Mouse (Mus musculus) T-helper 2 cell (primary cell): ENCODE data around the gene Trpm3.

Source experiments
- in situ Hi-C: fragments of 300-600 bp; cut with MboI, MseI; formaldehyde crosslinking; loops from one replicate; pipeline ENCODE4 v1.15.1; 2025; ENCODE audit warnings: high pct_unique_total_duplicates

The Trpm3 gene

GRCm38 (mm10) chr19:22915868-22916642, 777.2 kb downstream of the Trpm3 start:
- in situ Hi-C loops: loop anchor here (10.0 to 25.0 kb wide), 2 partner anchors 459 to 596 kb away; no protein-coding TSS in a partner anchor

- in situ Hi-C loops: loop anchor here (10.0 to 25.0 kb wide), 2 partner anchors 458 to 596 kb away; no protein-coding TSS in a partner anchor
Measured at GRCm38 (mm10) chr19:22916643-22917344, 777.9 kb downstream of the Trpm3 start.

- in situ Hi-C loops: loop anchor here (10.0 to 25.0 kb wide), 2 partner anchors 457 to 595 kb away; no protein-coding TSS in a partner anchor
Measured at GRCm38 (mm10) chr19:22917345-22917735, 778.5 kb downstream of the Trpm3 start.

DNA sequence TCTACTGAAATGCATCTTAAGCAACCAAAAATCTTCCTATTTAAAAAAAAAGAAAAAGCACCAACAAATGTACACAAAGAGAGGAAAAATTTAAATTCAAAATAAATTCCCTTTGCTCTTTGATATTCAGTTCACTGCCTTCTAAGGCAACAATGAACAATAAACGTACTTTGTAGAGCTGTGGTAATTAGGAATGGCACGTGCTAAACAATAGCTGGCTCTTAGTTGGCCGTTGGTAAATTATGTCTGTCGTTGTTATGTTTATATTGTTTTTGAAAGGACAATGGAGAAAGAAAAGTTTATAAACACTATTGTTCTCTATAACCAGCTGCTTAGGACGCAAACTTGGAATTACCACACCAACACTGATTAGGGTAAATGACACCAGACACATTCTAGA, 782.1 kb downstream of the Trpm3 start:
- in situ Hi-C loops: loop anchor here (25.0 kb wide), 1 partner anchor 591 kb away; no protein-coding TSS in a partner anchor

GRCm38 (mm10) chr19:22922871-22923670, 784.2 kb downstream of the Trpm3 start:
- in situ Hi-C loops: loop anchor here (25.0 kb wide), 1 partner anchor 589 kb away; no protein-coding TSS in a partner anchor

DNA sequence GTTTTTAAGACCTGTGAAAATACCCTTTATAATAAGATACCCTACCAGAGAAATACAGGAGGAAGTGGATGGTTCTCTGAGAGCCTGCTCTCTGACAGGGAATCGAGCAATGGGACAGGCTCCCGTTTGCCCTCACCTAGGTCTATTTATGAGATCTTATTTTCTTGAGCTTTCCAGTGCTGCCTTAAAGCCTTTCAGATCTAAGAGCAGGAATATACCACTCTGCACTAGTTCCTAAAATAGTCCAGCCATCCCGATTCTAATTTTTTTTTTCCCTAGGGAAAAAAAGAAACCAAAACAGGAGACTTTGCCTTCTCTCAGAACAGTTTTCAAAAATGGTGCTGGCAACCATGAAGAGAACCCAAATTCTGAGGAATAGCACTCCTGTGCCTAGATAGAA, 786.4 kb downstream of the Trpm3 start:
- in situ Hi-C loops: no loop called here

GRCm38 (mm10) chr19:22926753-22927152, 787.9 kb downstream of the Trpm3 start:
- in situ Hi-C loops: no loop called here

GRCm38 (mm10) chr19:22928366-22928765, 789.5 kb downstream of the Trpm3 start:
- in situ Hi-C loops: no loop called here

DNA sequence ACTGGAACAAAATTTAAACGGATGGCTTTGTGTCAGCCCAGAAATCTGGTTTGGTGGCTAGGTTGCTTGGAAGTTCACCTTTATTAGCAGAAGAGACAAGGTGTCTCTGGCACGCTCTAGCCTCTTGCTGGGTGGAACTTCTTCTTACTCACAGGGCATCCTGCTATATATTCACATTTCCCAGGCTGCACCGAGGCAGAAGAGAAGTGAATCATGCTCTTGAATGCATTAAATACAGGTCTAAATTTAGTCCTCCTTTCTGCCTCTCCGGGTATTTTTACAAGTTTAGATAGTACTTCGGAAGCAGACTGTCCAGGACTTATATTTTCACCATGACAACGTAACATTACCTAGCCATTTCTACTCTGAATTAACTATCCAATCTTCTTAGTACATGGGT, 790.9 kb downstream of the Trpm3 start:
- in situ Hi-C loops: loop anchor here (10.0 kb wide), 1 partner anchor 145 kb away; no protein-coding TSS in a partner anchor

- in situ Hi-C loops: loop anchor here (10.0 kb wide), 1 partner anchor 144 kb away; no protein-coding TSS in a partner anchor
Measured at GRCm38 (mm10) chr19:22930368-22930834, 791.6 kb downstream of the Trpm3 start.

DNA sequence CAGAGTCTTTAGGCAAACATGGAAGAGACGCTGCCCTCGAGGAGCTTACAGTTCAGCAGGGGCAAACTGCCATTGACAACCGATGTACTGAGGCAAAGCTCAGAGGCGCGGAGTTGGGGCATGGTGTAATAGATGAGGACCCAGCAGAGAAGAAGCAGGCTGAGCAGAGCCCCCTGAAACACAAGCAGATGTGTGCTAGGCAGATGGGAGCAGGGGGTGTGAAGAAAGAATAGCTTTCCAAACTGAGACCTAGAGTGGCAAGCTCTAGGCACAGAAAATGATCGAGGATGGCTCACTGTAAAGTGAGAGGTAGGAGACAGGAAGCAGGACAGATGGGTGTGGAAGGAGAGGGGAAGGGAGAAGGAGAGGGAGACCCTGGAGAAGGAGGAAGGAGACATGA, 792.2 kb downstream of the Trpm3 start:
- in situ Hi-C loops: loop anchor here (10.0 kb wide), 1 partner anchor 144 kb away; no protein-coding TSS in a partner anchor

- in situ Hi-C loops: loop anchor here (10.0 kb wide), 1 partner anchor 140 kb away; no protein-coding TSS in a partner anchor
Measured at GRCm38 (mm10) chr19:22935067-22935466, 796.2 kb downstream of the Trpm3 start.

GRCm38 (mm10) chr19:22938848-22939724, 800.2 kb downstream of the Trpm3 start:
- in situ Hi-C loops: loop anchor here (10.0 kb wide), 1 partner anchor 136 kb away; no protein-coding TSS in a partner anchor

GRCm38 (mm10) chr19:22939836-22940235, 801.0 kb downstream of the Trpm3 start:
- in situ Hi-C loops: loop anchor here (10.0 kb wide), 1 partner anchor 135 kb away; no protein-coding TSS in a partner anchor

- in situ Hi-C loops: no loop called here
Measured at GRCm38 (mm10) chr19:22940487-22940886, 801.6 kb downstream of the Trpm3 start.

DNA sequence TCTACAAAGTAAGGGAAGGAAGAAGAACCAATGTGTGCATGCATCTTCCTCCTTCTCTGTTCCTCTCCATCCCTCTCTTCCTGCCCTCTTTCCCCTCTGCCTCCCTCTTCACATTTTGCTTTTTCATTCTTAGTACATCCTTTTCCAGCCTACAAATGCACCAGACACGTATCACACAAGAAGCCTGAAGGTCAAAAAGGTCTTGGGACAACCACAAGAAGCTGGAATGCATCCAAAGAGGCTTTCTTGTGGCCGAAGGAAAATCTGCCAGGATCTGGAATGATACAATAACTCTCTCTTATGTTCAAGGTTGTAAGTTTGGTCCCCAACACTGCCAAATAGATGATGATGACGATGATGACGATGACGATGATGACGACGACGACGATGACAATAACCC, 802.1 kb downstream of the Trpm3 start:
- in situ Hi-C loops: no loop called here

GRCm38 (mm10) chr19:22952480-22952879, 813.6 kb downstream of the Trpm3 start:
- in situ Hi-C loops: no loop called here

DNA sequence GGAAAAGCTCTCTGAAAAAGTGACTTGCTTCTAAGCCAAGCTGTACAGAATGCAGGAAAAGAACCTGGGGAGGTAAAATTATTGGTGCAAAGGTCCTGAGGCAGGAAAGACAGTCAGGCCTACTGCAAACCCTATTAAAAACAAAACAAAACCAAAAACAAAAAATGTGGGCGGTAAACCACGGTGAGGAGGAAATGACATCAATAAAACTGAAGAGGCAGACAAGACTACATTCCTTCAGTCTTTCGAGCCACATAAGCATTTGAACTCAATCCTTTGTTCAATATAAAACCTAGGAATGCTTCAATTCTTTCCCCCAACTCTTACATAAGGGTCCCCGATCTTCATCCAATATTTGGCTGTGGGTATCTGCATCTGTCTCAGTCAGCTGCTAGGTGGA, 814.3 kb downstream of the Trpm3 start:
- in situ Hi-C loops: no loop called here

- in situ Hi-C loops: loop anchor here (5.0 kb wide), 1 partner anchor 34 kb away; no protein-coding TSS in a partner anchor
Measured at GRCm38 (mm10) chr19:22958414-22958813, 819.6 kb downstream of the Trpm3 start.
